Mouse (Mus musculus) embryonic fibroblast, embryonic 13.5 days (primary cell): Measurements from ENCODE around the gene Nr5a2.

Experiments used
- CTCF ChIP-seq: IDR thresholded peaks from 2 replicates; pipeline ENCODE4 v1.5.1; 2011; ENCODE audit warnings: mild to moderate bottlenecking, control low read depth, low read length, moderate library complexity, borderline replicate concordance; ENCODE audit not compliant: insufficient read depth
- POLR2A ChIP-seq: IDR thresholded peaks from 2 replicates; pipeline ENCODE4 v1.6.1; 2011; ENCODE audit warnings: low read depth, mild to moderate bottlenecking, control low read depth, low read length, moderate library complexity

DNA sequence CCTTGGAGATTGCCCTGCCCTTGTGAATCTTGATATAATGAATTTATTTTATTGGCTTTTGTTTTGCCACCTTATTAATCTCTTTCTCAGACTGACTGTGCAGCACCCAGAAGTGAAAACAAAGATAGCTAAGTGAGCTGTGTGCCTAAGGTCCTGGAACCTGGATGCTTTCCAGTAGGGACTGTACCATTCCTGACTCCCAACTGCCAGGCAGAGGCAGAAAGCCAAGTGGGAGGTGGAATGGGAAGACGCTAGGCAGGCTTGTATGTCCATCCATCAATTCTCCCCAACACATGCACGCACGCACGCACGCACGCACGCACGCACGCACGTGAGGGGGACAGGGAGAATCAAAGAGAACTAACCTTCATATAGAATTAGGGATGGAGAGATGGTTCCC lies 26.2 kb downstream of the Nr5a2 start:
- TF ChIP-seq CTCF (no peak), POLR2A (no peak)
